Mouse (Mus musculus): ENCODE data around the gene Dhrs4.

DNA sequence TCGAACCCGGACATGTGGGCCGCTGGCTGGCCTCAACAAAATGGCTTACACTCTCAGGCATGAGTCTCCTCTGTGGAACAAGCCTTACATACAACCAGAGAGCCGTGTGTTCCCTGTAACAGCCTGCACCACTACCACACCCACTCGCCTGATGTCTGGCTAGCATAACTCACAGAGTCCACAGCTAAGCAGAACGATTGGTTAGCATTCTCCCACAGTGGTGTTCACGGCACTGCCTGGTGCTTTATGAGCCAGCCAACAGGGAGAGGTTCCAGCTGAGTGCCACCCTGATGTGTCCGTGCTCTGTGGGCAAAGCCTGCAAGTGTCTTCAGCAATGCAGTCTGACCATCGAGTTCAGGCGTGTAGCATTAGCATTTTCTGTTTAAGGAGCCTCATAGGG lies 18.3 kb upstream of the Dhrs4 start:
- TF ChIP-seq GATA1 (IDR thresholded peaks at IDR 0.05; ENCODE audit: borderline replicate concordance, low read length) = no peak
- no peak for TF ChIP-seq FLI1 (IDR thresholded peaks at IDR 0.05; ENCODE audit: low read length)

Data from megakaryocyte, embryonic 14.5 days (primary cell).